In the genomic region with DNA sequence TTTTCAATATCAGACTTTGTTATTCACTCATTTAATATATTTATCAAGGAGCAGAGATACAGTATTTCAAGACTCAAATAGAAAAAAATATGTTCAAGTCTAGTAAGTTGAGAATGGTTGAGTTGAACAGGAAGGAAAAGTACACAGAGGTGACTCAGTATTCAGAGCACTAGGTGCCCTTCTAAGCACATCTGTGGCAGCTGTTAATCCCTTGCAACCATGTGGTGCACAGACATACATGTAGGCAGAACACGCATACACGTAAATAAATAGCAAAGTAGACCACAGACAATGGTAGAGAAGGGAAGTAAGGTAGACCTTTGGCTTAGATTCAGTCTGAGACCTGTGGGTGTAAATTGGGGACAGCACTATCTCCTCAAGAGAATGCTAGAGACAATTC, we compare ENCODE assay signal across 11 mouse cellular contexts.
"Had no signal": no experiment of that assay in that cellular context is flagged by ENCODE, and none has a peak within 500 bp of the region (broad histone marks: within the 10 kb centered on the region; RNA-seq: fewer than 3 reads in every experiment).

No protein-coding gene starts in this region.

- DNase-seq: kidney, adult 11 months; kidney, adult 9 months; kidney, postnatal 36 days; layer of hippocampus, adult 9-11 months; layer of hippocampus, postnatal 36 days; lung, embryonic 14.5 days; lung, postnatal 10 days; lung, postnatal 4 days; right cerebral cortex, postnatal 14 days had no signal

- ATAC-seq: liver, embryonic 12.5 days; midbrain, embryonic 16.5 days had no signal
